Mouse (Mus musculus) kidney, postnatal 36 days (tissue): ENCODE data around the gene A130010J15Rik.

Experiments used
- DNase-seq, 2 experiments: peaks; one replicate each; pipeline ENCODE4 v3.0.0; 2021 to 2022; ENCODE audit warnings: mixed read lengths in 2 of 2

The A130010J15Rik gene

DNA sequence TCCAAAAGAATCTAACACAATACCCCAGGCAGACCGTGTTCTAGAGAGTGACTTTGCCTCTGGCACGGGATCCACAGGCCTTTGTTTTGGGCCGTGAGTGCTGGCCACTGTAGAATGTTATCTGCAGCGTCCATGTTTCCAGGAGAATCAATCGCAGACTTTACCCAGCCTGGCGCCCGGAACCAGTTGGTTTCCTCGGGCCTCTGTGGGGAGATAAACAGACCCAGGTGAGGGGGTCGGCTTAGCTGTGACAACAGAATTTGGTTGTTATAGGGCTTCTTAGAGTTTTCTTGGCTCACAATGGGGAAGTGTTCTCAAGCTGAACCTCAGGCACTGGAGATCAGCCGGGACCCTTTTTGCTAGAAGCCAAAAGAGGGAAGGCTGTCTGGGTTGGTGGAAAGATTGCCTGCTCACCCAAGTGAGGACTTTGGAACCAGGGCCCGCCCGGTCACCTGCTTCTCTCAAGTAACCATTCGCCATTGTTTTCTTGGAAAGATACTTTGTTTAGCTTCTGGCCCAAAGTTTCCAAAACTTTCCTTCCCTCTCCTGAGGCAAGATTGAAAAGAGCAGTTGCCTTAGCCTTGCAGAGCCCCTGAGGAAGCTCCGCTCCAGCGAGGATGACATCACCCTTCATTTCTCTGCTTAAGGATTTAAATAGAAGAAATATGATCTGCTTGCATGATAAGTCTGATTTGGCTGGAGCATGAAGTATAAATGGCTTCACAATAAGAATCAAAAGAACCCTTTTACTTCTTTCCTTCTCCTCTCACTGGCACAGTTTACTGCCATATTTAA is 11.3 kb upstream of the A130010J15Rik start:
- DNase-seq = peak; percentile 64 to 77

DNA sequence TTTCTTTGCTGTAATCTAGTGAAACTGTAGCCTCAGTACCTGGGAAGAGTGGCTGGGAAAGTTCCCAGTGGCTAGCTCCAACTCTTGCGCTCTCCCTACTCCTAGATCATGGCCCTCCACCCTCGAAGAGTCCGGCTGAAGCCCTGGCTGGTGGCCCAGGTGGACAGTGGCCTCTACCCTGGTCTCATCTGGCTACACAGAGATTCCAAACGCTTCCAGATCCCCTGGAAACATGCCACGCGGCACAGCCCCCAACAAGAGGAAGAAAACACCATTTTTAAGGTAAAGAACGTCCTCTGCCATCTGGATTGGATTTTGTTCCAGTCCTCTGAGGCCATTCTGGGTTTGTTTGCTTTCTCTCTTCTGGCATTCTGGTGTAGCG is 10.7 kb upstream of the A130010J15Rik start:
- peak; percentile 26 to 75 for DNase-seq

DNA sequence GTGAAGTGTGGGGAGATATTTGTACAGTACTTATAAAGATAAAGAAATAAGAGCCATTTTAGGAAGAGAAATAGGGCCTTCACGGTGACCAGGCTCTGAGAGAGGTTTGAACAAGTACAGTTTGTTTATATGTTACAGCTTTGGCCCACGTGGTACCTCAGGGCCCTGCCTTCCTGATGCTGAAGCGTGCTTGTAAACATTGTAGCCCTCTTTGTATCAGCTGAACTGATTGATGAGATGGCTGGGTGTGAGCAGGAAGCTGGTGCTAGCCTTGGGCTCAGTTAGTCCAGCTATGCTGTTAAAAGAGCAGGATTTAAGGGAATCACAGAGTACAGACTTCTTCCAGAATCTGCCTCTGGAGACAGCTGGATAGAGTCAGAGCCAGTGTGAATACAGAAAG is 8.7 kb upstream of the A130010J15Rik start:
- no peak for DNase-seq

DNA sequence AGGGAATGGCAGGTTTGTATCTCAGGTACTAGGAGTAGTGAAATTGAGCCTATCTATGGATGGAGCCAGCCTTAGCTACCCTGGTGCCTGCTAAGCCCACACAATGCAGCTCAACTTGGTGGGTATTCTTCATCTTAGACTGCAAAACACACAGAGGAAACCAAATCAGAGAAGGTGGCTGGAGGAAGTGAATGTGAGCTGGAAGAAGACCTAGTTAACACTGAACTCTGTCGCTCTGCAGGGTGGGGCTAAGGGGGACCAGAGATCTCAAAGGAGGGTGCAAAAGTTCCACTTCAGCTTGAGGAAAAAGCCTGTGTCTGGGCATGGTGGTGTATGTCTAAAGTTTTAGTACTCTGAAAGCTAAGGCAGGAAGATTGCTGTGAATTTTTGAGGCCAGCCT is 8.2 kb upstream of the A130010J15Rik start:
- DNase-seq = no peak

DNA sequence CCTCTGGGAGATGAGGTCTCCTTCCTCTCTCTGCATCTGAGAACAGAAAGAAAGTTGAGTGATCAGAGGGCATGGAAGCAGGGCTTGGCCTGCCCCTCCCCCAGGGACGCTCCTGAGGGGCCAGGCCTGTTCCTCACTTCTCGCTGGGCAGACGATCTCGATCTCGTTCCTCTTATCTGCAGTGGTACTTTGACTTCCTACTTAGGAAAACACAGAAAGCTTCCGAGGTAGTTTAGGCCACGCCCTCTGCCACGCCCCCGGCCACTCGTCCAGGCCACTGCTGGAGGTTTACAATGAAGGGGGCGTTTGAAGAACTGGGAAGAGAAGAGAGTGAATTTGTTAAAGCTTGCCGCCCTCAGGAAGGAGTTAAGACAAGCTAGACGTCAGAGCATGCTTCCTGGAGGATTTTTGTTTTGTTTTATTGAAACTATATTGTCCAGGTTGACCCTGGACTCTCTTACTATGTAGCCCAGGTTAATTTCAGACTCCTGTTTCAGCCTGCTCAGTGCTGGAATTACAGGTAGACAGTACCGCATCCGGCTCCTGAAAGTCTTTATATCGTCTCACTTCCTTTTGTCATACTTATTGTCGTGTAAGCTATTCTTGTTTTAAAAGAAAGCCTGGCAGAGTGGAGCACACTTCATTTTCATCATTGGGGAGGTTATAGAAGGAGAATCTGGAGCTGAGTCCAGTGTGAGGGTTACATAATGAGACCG is 7.4 kb upstream of the A130010J15Rik start:
- peak; percentile 30 to 81 for DNase-seq

GRCm38 (mm10) chr1:193169228-193169627 is 1.4 kb downstream of the A130010J15Rik start:
- DNase-seq = no peak

GRCm38 (mm10) chr1:193169856-193170255 is 2.0 kb downstream of the A130010J15Rik start:
- DNase-seq = peak in 1 of 2 experiments; percentile 46

- peak; percentile 97 to 98 for DNase-seq
These were observed 5.4 kb downstream of the A130010J15Rik start for GRCm38 (mm10) chr1:193172991-193173809.

DNA sequence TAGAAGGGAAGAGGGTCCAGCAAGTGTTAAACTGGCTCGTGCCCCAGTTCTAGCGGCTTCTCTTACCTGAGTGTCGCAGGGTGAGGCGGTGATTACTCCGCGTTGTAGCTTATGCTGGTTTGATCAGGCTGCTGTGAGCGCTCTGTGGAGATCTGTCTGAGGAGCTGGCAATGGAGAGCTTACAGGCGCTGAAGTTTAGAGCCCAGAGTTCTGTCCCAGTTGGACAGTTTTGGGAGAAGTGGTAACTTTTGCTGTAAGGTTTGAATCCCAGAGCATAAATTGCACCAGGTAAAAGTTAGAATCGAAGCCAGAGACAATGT is 5.9 kb downstream of the A130010J15Rik start:
- no peak for DNase-seq

DNA sequence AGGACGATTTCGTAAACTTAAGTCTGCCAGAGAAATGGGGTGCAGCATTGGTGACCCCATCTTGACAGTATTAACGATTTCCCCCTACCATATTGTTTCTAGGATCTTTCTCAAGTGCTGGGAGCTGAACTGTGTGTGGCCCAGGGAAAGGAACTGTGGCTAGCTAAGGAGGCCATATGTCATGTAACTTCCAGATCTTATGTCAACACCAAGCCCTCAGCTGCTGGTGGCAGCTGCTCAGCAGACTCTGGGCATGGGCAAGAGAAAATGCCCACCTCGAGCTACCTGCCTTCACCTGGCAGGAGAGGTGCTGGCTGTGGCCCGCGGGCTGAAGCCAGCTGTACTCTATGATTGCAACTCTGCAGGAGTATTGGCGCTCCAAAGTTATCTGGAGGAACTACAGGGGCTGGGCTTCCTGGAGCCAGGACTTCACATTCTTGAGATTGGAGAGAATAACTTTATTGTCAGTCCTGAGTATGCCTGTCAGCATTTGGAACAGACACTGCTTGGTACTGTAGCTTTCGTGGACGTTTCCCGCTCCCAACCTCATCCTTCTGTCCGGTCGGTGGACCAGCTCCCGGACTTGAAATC is 6.4 kb downstream of the A130010J15Rik start:
- DNase-seq = no peak

GRCm38 (mm10) chr1:193181104-193181503 is 13.3 kb downstream of the A130010J15Rik start:
- DNase-seq = no peak

DNA sequence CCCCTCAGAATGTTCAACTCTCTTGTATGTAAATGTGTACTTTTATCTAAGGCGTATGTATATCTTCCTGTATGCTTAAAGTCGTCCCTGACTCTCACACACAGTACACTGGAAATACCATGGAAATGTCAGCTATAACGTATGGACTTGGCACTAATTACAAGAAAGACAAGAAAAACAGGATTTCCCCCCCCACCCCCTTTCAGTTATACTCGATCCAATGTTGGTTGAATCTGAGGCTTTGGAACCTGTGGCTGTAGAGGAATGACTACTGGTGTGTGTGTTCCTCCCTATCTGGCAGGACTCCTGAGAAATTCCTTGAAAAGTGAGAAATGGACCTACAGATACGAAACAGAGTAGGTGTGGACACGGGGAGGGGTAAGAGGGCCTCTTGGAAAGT is 20.4 kb downstream of the A130010J15Rik start:
- no peak for DNase-seq

DNA sequence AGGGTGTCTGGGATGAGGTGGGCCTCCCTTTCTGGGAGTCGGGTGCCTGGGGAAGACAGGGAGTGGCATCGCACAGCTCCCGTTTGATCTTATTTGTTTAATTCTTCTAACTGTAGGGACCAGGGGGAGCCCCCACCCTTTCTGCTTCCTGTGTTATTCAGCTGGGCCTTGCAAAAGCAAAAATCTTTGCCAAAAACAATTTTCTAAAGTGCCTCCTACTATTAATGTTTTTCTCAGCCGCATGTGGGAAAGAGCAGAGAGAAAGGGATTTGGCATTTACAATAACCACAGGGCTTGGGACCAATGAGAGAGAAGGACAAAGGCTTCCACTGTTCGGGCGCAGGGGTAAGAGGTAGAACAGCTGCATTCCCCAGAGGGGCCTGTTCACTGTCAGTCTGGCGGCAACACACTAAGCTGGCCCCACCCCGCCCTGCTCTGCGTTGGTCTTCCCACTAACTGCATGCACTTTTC is 21.3 kb downstream of the A130010J15Rik start:
- peak; percentile 38 to 46 for DNase-seq

GRCm38 (mm10) chr1:193189771-193190170 is 21.9 kb downstream of the A130010J15Rik start:
- no peak for DNase-seq

DNA sequence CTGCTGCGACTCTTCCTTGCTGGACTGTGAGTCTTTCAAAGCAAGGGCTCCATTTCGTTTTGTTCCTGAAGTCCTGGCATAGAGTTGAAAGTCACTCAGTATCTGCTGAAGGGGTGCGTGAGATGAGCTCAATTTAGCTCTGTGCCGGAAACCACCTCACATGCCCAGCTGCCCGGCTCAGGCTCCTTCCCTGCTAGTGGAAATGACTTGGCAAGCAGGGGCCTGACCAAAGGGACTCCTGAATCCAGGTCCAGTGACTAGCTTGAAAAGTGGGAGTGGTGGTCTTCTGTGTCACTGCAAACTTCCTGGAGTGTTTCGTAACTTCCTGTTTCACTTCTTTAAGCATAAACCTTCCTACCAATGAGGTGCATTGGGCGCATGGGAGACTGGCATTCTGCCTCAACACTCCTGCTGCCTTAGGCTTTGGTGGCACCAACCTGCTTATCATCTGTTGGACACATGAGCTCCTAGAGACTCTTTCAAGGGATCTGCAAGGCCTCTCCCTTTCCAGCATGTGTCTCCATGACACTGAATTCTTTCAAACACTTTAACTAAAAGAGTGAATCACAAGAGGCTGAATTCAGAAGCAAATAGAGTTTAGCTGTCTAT is 23.9 kb downstream of the A130010J15Rik start:
- DNase-seq = no peak

- DNase-seq = no peak
These were observed 26.7 kb downstream of the A130010J15Rik start for GRCm38 (mm10) chr1:193194416-193195140.

DNA sequence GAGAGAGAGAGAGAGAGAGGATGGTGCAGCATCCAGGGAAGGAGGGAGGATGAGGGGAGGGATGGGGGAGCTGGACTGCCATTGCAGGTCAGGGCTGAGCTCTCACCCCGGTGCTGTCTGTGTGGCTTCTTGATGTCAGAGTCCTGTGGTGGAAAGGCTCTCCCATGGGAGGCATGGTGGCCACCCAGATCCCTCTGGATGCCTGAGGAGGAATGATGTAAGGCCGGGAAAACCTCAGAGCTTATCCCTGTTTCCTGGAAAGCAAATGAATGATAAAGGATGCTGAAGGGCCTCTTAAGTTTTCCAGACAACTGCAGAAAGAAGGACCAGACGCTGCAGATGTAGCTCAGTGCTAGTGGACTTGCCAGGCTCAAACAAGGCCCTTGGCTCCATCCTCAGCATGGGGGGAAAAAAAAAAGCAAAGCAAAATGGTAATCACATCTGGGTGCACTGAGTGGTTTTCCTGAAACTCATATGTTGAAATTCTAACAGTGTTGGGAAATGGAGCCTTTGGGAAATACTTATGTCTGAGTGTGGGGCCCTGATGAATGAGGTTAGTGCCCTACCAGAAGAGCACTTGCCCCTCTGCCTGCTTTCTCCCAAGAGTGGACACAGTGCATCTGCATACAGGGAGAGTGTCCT is 27.4 kb downstream of the A130010J15Rik start:
- DNase-seq = no peak

- DNase-seq = no peak
These were observed 29.8 kb downstream of the A130010J15Rik start for GRCm38 (mm10) chr1:193197494-193198205.

- DNase-seq = peak in 1 of 2 experiments; percentile 21
These were observed 30.5 kb downstream of the A130010J15Rik start for GRCm38 (mm10) chr1:193198312-193198711.

- no peak for DNase-seq
These were observed 33.0 kb downstream of the A130010J15Rik start for GRCm38 (mm10) chr1:193200640-193201382.
